Mouse (Mus musculus) Patski (cell line): Measurements from ENCODE around the gene Apoc2. TPM values are rescaled to one million over a fixed set of nuclear protein-coding genes. Genes with fewer than 3 reads are reported as not detected.

ENCODE experiments used
- ATAC-seq: fragments of 100-300 bp; one replicate; pipeline ENCODE4 v1.8.0; 2021
- CTCF ChIA-PET: fragments of 350-600 bp; sonication (Branson Sonifier 250); formaldehyde crosslinking; loops from one replicate; lab custom pipeline; 2022; ENCODE audit warnings: inconsistent platforms; lab: Charles Lee
- POLR2A ChIA-PET: fragments of 350-600 bp; sonication (Branson Sonifier 250); formaldehyde crosslinking; loops from one replicate; lab custom pipeline; 2022; ENCODE audit warnings: antibody characterized with exemption, inconsistent platforms; lab: Charles Lee
- DNase-seq: peaks from one replicate; pipeline ENCODE4 v3.0.0-alpha.2; 2011; ENCODE audit warnings: low read depth, low spot score
- H3K27me3 ChIP-seq: fragments of 371-371 bp; one replicate; pipeline ENCODE4 v1.5.1; 2021
- CTCF ChIP-seq: fragments of 100-300 bp; IDR thresholded peaks from one replicate; pipeline ENCODE4 v1.5.1; 2021
- in situ Hi-C: fragments of 300-500 bp; cut with MboI; formaldehyde crosslinking; loops from 3 replicates; pipeline ENCODE4 v1.11.1; 2018; ENCODE audit warnings: low pct_unique_long_range_greater_than_20kb, mixed read lengths
- polyA plus RNA-seq: library from polyadenylated mRNA; unstranded; gene quantifications from one replicate; pipeline ENCODE4 v1.2.3, GENCODE M21; 2021

The Apoc2 gene
- polyA plus RNA-seq, 1 experiment from 2014 or later: not detected

DNA sequence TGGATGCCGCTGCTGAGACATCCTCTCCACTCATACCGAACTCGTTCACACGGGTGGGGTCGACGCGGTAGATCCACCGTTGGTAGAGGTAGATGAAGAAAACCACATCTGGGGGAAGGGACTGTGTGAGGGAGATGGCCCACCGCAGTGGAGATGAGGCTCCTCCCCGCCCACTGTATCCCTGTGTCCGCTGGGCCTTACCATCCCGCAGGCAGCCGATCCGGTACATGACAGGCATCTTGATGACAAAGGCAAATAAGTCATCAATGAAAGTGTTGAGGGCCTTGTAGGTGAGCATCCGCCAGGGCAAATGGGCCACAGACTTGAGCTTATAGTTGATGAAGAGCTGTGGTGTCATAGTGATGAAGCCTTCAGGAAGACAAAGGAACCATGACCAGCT is 43.9 kb downstream of the Apoc2 start:
- ATAC-seq: no peak
- in situ Hi-C loops: no loop called here
- CTCF ChIA-PET: interaction anchor here (1.6 to 1.7 kb wide), 2 partner anchors 10 to 44 kb away, joined by 5 read pairs; no protein-coding TSS in a partner anchor

DNA sequence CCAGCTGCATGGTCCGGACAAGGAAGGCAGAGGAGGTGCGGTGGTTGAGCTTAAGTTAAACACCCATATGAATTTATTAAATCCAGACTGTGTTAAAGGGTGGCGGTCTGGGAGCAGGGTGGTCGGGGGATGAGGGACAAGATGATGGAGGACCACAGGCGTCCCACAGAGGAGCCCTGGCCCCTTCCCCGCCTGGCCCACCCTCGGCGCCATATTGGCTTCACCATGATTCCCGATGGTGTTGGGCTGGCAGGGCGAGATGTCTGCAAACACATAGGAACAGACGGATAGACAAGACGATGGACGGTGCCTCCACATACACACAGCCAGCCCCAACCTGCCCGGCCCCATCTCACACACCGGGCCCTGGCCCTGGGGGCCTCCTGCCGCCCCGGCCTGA is 44.5 kb downstream of the Apoc2 start:
- ATAC-seq (no peak), DNase-seq (no peak)
- in situ Hi-C loops: no loop called here
- POLR2A ChIA-PET: no interaction called here
- TF ChIP-seq CTCF: no peak
- CTCF ChIA-PET: no interaction called here
- no peaks in the 10 kb centered on the region for H3K27me3 ChIP-seq

More for the DNA sequence above, 43.9 kb downstream of the Apoc2 start:
- POLR2A ChIA-PET: no interaction called here
- TF ChIP-seq CTCF: no peak
- no peak for DNase-seq
- H3K27me3 ChIP-seq: no peaks in the 10 kb centered on the region

DNA sequence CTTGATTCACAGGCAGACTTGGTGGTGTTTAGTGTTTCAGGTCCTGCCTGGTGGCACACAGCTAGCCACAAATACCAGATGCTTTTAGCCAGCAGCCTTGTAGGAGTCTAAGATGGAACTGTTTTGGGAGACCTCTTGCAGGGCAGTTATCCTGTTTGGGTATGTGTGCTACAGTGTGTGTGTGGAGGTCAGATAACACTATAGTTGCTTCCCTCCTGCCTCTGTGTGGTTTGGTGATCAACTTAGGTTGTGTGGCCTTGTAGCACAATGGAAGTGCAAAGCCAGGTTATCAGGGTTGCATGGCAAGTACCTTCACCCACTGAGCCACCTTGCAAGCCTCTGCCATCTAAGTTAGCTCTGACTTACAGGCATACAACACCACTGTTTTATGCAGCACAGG is 45.0 kb downstream of the Apoc2 start:
- no peaks in the 10 kb centered on the region for H3K27me3 ChIP-seq
- no peak for ATAC-seq
- in situ Hi-C loops: no loop called here
- no peak for TF ChIP-seq CTCF
- ChIA-PET POLR2A (no interaction called here), CTCF (no interaction called here)
- DNase-seq: no peak

DNA sequence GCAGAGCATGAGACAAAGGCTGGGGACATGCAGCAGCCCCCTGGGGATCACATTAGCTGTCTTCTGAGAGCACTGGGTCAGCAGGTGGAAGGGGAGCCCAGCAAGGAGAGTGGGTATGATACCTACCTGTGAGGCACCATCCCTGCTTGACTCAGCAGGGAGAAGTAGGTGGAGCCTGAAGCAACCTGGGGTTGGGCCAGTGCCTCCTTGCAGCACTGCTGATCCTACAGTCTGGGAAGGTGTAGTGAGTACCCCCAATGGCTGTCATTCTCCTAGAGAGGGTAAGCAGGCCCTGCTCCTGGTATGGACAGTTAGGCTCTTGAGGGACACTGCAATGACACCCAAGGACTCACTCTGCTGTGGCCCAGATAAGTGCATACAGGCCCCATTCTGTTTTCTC is 45.5 kb downstream of the Apoc2 start:
- TF ChIP-seq CTCF: no peak
- CTCF ChIA-PET: no interaction called here
- POLR2A ChIA-PET: no interaction called here
- ATAC-seq (no peak), DNase-seq (no peak)
- no peaks in the 10 kb centered on the region for H3K27me3 ChIP-seq
- in situ Hi-C loops: no loop called here

DNA sequence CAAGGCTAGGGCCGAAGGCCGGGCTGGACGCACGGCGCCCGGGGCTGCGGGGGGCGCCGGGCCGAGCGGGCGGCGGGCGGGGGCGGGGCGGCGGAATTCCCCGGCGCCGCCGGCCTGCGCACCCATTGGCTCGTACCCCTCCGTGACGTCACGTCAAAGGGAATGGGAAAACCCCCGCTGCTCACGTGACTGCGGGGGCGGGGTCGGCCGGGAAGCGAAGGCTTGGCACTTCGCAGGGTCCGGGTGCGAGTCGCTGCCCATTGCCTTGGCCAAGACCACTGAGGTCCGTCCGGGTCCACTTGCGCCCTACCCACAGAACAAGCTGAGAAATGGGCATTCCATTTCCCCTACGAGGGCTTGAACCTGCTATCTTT is 48.4 kb downstream of the Apoc2 start, which contains the start of gene Relb:
Gene Relb, minus strand, starts transcription at position 78 of the 374 bp plus-strand sequence.
- no peaks in the 10 kb centered on the region for H3K27me3 ChIP-seq
- ATAC-seq: peak; percentile 45
- in situ Hi-C loops: no loop called here
- POLR2A ChIA-PET: interaction anchor here (1.0 to 1.3 kb wide), 3 partner anchors 13 to 35 kb away, joined by 3 read pairs; partner anchors contain the start of gene Clptm1
- no peak for TF ChIP-seq CTCF
- CTCF ChIA-PET: no interaction called here
- DNase-seq: peak; percentile 53

DNA sequence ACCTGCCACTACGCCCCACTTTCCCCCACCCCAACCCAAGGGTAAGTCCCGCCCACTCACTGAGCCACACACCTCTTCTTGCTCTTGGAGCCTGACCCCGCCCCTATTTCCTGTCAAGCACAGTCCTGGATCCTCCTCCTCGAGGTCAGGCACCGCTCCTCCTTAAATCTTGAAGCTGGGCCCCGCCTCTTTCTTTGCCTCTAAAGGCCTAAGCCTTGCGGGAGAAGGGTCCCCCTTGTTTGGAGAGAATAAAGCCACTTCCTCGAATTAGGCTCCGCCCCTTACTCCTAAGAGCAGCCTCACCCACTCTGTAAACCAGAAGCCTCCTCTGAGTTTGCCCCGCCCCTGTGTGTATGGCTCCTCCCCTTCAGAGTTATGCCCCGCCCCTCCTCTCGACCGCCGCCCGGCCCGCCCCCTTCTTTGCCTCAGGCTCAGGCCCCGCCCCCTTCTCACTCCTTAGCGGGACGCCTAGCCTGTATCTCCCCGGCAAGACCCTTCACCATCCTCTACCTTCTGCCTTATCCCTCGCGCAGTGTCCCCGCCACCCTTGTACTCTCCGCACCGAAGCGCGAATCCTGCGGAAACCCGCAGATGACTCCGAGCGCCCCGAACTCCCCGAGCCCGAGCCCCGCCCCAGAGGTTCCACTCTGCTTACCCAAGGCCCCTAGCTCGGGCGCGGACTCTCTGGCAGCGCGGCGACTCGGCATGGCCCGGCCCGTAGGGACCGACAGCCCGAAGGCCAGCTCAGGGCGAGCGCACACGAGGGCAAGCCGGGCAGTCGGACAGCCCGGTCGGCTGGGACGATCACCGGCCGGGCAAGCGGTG is 49.0 kb downstream of the Apoc2 start:
- POLR2A ChIA-PET: interaction anchor here (1.3 kb wide), 2 partner anchors 13 to 35 kb away, joined by 3 read pairs; partner anchors contain the start of gene Clptm1
- TF ChIP-seq CTCF: no peak
- in situ Hi-C loops: no loop called here
- CTCF ChIA-PET: no interaction called here
- ATAC-seq: peak; percentile 91
- peak; percentile 96 for DNase-seq
- no peaks in the 10 kb centered on the region for H3K27me3 ChIP-seq

DNA sequence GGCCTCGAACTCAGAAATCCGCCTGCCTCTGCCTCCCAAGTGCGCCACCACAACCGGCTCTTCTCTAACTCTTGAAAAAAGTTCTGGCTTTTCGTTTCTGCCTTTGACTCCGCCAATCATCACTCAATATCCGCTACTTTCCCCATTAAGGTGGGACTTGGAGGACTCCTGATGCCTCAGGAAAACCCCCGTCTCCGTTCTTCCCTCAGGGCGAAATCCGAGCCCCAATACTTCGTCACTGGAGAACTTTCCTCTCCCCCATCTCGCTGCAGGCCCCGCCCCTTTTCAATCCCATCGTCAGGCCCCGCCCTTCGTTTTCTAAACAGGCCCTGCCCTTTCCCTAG is 49.6 kb downstream of the Apoc2 start:
- ChIA-PET CTCF (no interaction called here), POLR2A (no interaction called here)
- TF ChIP-seq CTCF: no peak
- H3K27me3 ChIP-seq: no peaks in the 10 kb centered on the region
- no peak for ATAC-seq
- no peak for DNase-seq
- in situ Hi-C loops: no loop called here

DNA sequence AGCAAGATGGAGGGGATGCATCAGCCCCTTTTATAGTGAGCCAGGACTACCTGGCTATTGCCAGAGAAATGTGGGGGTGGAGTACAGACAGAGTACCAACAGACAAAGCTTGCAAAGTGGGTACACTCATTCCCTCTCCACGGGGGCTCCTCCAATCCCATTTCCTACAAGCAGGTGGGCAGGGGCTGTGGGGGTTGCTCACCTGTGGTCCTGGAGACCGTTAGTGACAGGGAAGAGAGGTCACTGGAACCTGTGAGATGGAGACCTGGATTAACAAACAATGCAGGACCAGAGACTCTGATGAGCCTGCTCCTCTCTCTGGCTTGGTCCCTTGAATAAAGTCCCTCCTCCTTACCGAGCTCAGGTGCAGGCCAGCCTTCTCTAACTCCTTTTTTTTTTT is 50.0 kb downstream of the Apoc2 start:
- ATAC-seq (no peak), DNase-seq (no peak)
- POLR2A ChIA-PET: no interaction called here
- H3K27me3 ChIP-seq: no peaks in the 10 kb centered on the region
- in situ Hi-C loops: no loop called here
- no peak for TF ChIP-seq CTCF
- CTCF ChIA-PET: no interaction called here

DNA sequence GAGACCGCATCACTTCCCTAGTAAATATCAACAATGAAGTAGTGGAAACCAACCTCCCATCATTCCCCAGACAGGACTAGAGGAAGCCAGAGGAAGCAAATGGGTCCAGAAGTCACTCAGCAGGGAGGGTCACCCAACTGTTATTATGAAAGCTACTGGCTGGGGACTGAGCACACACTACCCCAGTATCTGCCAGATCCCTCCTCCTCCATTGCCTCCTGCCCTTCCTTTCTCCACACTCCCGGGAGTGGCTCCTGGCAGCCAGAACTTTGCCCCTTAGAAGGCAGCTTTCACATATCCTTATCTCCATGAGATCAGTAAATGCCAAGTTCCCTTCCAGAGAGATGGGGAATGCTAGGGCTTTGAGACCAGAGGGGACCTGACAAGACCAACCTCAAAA is 54.3 kb downstream of the Apoc2 start:
- ATAC-seq (no peak), DNase-seq (no peak)
- no peak for TF ChIP-seq CTCF
- ChIA-PET POLR2A (no interaction called here), CTCF (interaction anchor here (0.9 to 2.1 kb wide), 2 partner anchors 11 to 35 kb away, joined by 4 to 7 read pairs; no protein-coding TSS in a partner anchor)
- H3K27me3 ChIP-seq: no peaks in the 10 kb centered on the region
- in situ Hi-C loops: no loop called here

DNA sequence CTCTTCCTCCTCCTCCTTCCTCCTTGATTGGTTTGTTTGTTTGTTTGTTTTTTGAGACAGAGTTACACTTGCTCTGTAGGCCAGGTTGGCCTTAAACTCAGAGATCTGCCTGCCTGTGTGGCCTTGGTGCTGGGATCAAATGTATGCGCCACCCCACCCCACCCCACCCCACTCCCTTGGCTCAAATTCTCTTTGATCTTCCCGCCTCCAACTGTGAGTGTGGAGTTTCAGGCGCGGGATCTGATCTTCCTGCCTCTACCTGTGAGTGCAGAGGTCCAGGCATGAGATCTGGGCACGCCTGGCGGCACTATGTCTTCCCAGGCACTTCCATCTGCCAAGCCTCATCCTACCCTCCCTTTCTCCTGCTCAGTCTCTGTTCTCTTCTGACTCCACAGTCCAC is 55.5 kb downstream of the Apoc2 start:
- no peak for TF ChIP-seq CTCF
- ChIA-PET POLR2A (no interaction called here), CTCF (interaction anchor here (1.3 kb wide), 1 partner anchor 217 kb away, joined by 3 read pairs; no protein-coding TSS in a partner anchor)
- ATAC-seq (no peak), DNase-seq (no peak)
- in situ Hi-C loops: no loop called here
- H3K27me3 ChIP-seq: no peaks in the 10 kb centered on the region

Other genes starting within 250 kb of the Apoc2 start
- 34.8 TPM for gene Mark4, start 219.1 kb downstream of the Apoc2 start, polyA plus RNA-seq
- gene Exoc3l2, start 214.6 kb downstream of the Apoc2 start, polyA plus RNA-seq: not detected
- gene Bloc1s3, start 169.6 kb downstream of the Apoc2 start, polyA plus RNA-seq: 9.8 TPM
- gene Trappc6a, start 169.5 kb downstream of the Apoc2 start, polyA plus RNA-seq: 36.5 TPM
- gene Nkpd1, start 160.1 kb downstream of the Apoc2 start, polyA plus RNA-seq: 0.15 TPM
- 65.5 TPM for gene Ppp1r37, start 114.9 kb downstream of the Apoc2 start, polyA plus RNA-seq
- gene Zfp296, start 100.7 kb downstream of the Apoc2 start, polyA plus RNA-seq: 0.23 TPM
- gene Gemin7, start 100.3 kb downstream of the Apoc2 start, polyA plus RNA-seq: 89.6 TPM
- 50.7 TPM for gene Clasrp, start 73.5 kb downstream of the Apoc2 start, polyA plus RNA-seq
- 24.5 TPM for gene Relb, start 48.5 kb downstream of the Apoc2 start, polyA plus RNA-seq
- 154 TPM for gene Clptm1, start 12.9 kb downstream of the Apoc2 start, polyA plus RNA-seq
- gene Gm44805, start 3.5 kb upstream of the Apoc2 start, polyA plus RNA-seq: not detected
- gene Apoc4, start 3.5 kb upstream of the Apoc2 start, polyA plus RNA-seq: 0.09 TPM
- gene Apoc1, start 14.7 kb upstream of the Apoc2 start, polyA plus RNA-seq: 1.6 TPM
- 6.0 TPM for gene Apoe, start 21.2 kb upstream of the Apoc2 start, polyA plus RNA-seq
- gene Tomm40, start 37.5 kb upstream of the Apoc2 start, polyA plus RNA-seq: 142 TPM
- 168 TPM for gene Nectin2, start 72.5 kb upstream of the Apoc2 start, polyA plus RNA-seq
- 70.3 TPM for gene Bcam, start 93.1 kb upstream of the Apoc2 start, polyA plus RNA-seq
- 0.15 TPM for gene Cblc, start 118.9 kb upstream of the Apoc2 start, polyA plus RNA-seq
- gene Bcl3, start 144.8 kb upstream of the Apoc2 start, polyA plus RNA-seq: 70.5 TPM
- 0.10 TPM for gene Gm19345, start 174.1 kb upstream of the Apoc2 start, polyA plus RNA-seq
- gene Ceacam16, start 183.4 kb upstream of the Apoc2 start, polyA plus RNA-seq: not detected
- 0.21 TPM for gene Ceacam19, start 210.0 kb upstream of the Apoc2 start, polyA plus RNA-seq
- 38.0 TPM for gene Pvr, start 243.2 kb upstream of the Apoc2 start, polyA plus RNA-seq